Comparison of ENCODE assay signal across 28 mouse cellular contexts in genomic region chr10:67959982-67960381, GRCm38 (mm10). TPM values are rescaled to one million over a fixed set of nuclear protein-coding genes. Genes with fewer than 3 reads are reported as not detected.
DNase-seq lines count a peak whose midpoint lies in the region; ATAC-seq and TF ChIP-seq lines count a peak whose summit lies in the region.
"Had no signal": no experiment of that assay in that cellular context is flagged by ENCODE, and none has a peak within 500 bp of the region (broad histone marks: within the 10 kb centered on the region; RNA-seq: fewer than 3 reads in every experiment).

No protein-coding gene starts in this region.

- ATAC-seq in megakaryocyte, adult 5-6 weeks (ENCODE audit: poor library complexity, severe bottlenecking) = peak; percentile 98
- ATAC-seq in heart, embryonic 12.5 days (ENCODE audit: insufficient number of reproducible peaks, low FRiP score) = no peak
- ATAC-seq: CD4-positive, CD25-positive, alpha-beta regulatory T cell, adult 4 months; forebrain, postnatal 0 days; intestine, embryonic 16.5 days had no signal

- no peaks in the 10 kb centered on the region for H3K4me1 ChIP-seq in heart, embryonic 12.5 days (replicated peaks)
- H3K4me1 ChIP-seq: limb, embryonic 12.5 days had no signal

- WGBS in heart, embryonic 12.5 days = 56% methylated on average over 3 of the region's 3 CpGs

- H3K27ac ChIP-seq in layer of hippocampus, adult 2 months = peak overlapping the region; percentile 18; the same call in 1 of the 2 replicates
- H3K27ac ChIP-seq in heart, embryonic 12.5 days (ENCODE audit: poor library complexity, severe bottlenecking) = no peak overlapping the region
- H3K27ac ChIP-seq: embryonic facial prominence, embryonic 13.5 days; forebrain, embryonic 12.5 days; hindbrain, embryonic 12.5 days; kidney, postnatal 0 days; limb, embryonic 12.5 days had no signal

- H3K36me3 ChIP-seq in heart, embryonic 12.5 days = no peaks in the 10 kb centered on the region
- H3K36me3 ChIP-seq: embryonic facial prominence, embryonic 13.5 days; forebrain, embryonic 12.5 days; hindbrain, embryonic 12.5 days; limb, embryonic 12.5 days had no signal

- no peak overlapping the region for H3K4me2 ChIP-seq in heart, embryonic 12.5 days
- H3K4me2 ChIP-seq: embryonic facial prominence, embryonic 13.5 days; forebrain, embryonic 12.5 days; hindbrain, embryonic 12.5 days; limb, embryonic 12.5 days had no signal

- no peak overlapping the region for H3K4me3 ChIP-seq in layer of hippocampus, adult 2 months
- H3K4me3 ChIP-seq in heart, embryonic 12.5 days = no peak overlapping the region
- H3K4me3 ChIP-seq: embryonic facial prominence, embryonic 13.5 days; erythroblast, embryonic 14.5 days; forebrain, embryonic 12.5 days; hindbrain, embryonic 12.5 days; limb, embryonic 12.5 days had no signal

- no peak for DNase-seq in layer of hippocampus, adult 2 months (ENCODE audit: low spot score in 2 of 2)
- DNase-seq in layer of hippocampus, postnatal 10 days (ENCODE audit: low spot score in 2 of 2) = no peak
- DNase-seq in retina, postnatal 1 day = peak; percentile 14
- DNase-seq in retina, embryonic 14.5 days (ENCODE audit: low spot score) = no peak
- DNase-seq in Muller cell, postnatal 12 days (ENCODE audit: inconsistent ontology term) = no peak
- DNase-seq: adrenal gland, postnatal 25 days; cerebellum, adult 8-10 months; cerebellum, postnatal 36 days; embryo, embryonic 11 days; forebrain, postnatal 0 days; heart, postnatal 14 days; kidney, adult 8-10 months; layer of hippocampus, adult 9-11 months; midbrain, embryonic 14.5 days; right cerebral cortex, postnatal 14 days had no signal

- no peaks in the 10 kb centered on the region for H3K9me3 ChIP-seq in heart, embryonic 12.5 days (replicated peaks)
- H3K9me3 ChIP-seq: embryonic facial prominence, embryonic 13.5 days; forebrain, embryonic 12.5 days; hindbrain, embryonic 12.5 days; limb, embryonic 12.5 days had no signal

- no peaks in the 10 kb centered on the region for H3K27me3 ChIP-seq in heart, embryonic 12.5 days (replicated peaks)
- H3K27me3 ChIP-seq: embryonic facial prominence, embryonic 13.5 days; forebrain, embryonic 12.5 days; hindbrain, embryonic 12.5 days; limb, embryonic 12.5 days had no signal

- H3K9ac ChIP-seq in heart, embryonic 12.5 days = no peak overlapping the region
- H3K9ac ChIP-seq: embryonic facial prominence, embryonic 13.5 days; forebrain, embryonic 12.5 days; forebrain, postnatal 0 days; hindbrain, embryonic 12.5 days; limb, embryonic 12.5 days had no signal

- TF ChIP-seq CTCF in layer of hippocampus, adult 2 months (conservative IDR thresholded peaks at IDR 0.05) = no peak

RNA-seq across cellular contexts. Expression of gene Rtkn2, which starts 19.4 kb away (rescaled TPM):
- 1 to 10 TPM; 4.7 to 5.0 TPM for total RNA-seq in layer of hippocampus, adult 2 months (2021)
- 1 to 10 TPM; 4.1 to 4.4 TPM for total RNA-seq in layer of hippocampus, postnatal 10 days (2021)
- 4.1 and 5.3 TPM in 2 replicates for total RNA-seq in megakaryocyte, adult 5-6 weeks (2015)
- total RNA-seq in megakaryocyte, adult 5-6 weeks (2017) = 7.6 and 8.6 TPM in 2 replicates
- 7.4 and 7.9 TPM in 2 replicates for polyA plus RNA-seq in heart, embryonic 12.5 days (2016; fragmentation: Nextera tagmentation; extraction: Ambion mirVana)
- polyA plus RNA-seq: erythroblast, embryonic 14.5 days; large intestine, adult 2 months; liver, adult 2 months had no signal

RNA-seq across cellular contexts. Expression of gene Zfp365, which starts 47.5 kb away (rescaled TPM):
- 100 to 1,000 TPM; 248 to 257 TPM for total RNA-seq in layer of hippocampus, adult 2 months (2021)
- total RNA-seq in layer of hippocampus, postnatal 10 days (2021) = 10 to 100 TPM; 68.7 to 73.4 TPM
- total RNA-seq in megakaryocyte, adult 5-6 weeks (2015) = 0.36 TPM in 1 of 2 replicates, not detected in the other
- total RNA-seq in megakaryocyte, adult 5-6 weeks (2017) = not detected in 2 replicates
- 0.63 and 0.95 TPM in 2 replicates for polyA plus RNA-seq in heart, embryonic 12.5 days (2016; fragmentation: Nextera tagmentation; extraction: Ambion mirVana)
- total RNA-seq: liver, adult 2 months had no signal
- polyA plus RNA-seq: erythroblast, embryonic 14.5 days; liver, adult 2 months; liver, embryonic 16.5 days had no signal

Comparison
In these comparisons a context has a peak if more than half of its experiments do, and no peak if none do; other contexts are left out.
1. RNA of gene Zfp365, which starts 47.5 kb away (total RNA-seq): 248 to 257 TPM in layer of hippocampus, adult 2 months and 68.7 to 73.4 TPM in layer of hippocampus, postnatal 10 days; 0.36 TPM in megakaryocyte, adult 5-6 weeks; every median in the first group is over 10 times any median in the second.